Mouse (Mus musculus): ENCODE results near the gene Cul9.

- no peak for TF ChIP-seq CTCF (IDR thresholded peaks at IDR 0.05; ENCODE audit: low read depth)
- no peak for TF ChIP-seq EP300 (IDR thresholded peaks at IDR 0.05; ENCODE audit: low read depth)
These were observed 2.6 kb upstream of the Cul9 start for GRCm38 (mm10) chr17:46548741-46549140.
